Mouse (Mus musculus) urinary bladder, postnatal 10 days (tissue): ENCODE measurements around the gene Tmem8b.

ENCODE experiments used
- DNase-seq: peaks from one replicate; pipeline ENCODE4 v3.0.0; 2022; ENCODE audit warnings: low spot score

The Tmem8b gene

DNA sequence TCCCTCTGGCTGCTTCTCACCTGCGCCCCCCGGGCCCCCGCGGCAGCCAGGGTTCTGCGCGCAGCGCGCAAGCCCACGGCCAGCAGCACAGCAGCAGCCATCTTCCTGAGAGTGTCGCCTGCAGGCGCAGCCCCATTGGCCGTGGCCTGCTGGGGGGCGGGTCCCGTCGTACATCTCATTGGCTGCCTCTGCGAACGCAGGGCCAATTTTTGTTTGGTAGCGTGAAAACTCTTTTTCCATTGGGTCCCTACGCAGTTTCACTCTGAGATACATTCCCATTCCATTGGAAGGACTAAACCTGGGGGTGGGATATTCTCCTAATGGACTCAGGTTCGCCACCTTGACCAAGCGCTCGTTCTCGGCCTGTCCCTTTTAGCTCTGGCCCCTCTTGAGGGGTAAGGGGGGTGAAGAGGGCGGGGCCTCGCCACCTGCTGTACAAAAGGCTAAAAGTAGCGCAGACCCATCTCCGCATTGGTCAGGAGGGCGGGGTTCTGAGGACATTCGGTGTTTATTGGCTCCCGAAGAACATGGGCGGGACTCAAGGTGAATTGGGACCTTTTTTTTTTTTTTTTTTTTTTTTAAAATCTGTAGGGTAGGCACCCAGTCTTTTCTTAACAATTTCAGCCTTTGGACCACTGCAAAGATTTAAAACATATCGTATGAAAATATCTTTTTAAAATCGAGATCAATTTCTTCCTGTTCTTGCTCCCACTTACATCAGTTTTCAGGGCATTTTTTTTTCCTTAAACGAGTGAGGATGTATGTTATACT lies 12.2 kb upstream of the Tmem8b start, which contains the start of gene Hint2:
Gene Hint2 (minus strand): TSS at position 128 of the 771 bp plus-strand sequence.
- peak; percentile 79 for DNase-seq

GRCm38 (mm10) chr4:43657146-43657545 lies 11.6 kb upstream of the Tmem8b start:
- no peak for DNase-seq

DNA sequence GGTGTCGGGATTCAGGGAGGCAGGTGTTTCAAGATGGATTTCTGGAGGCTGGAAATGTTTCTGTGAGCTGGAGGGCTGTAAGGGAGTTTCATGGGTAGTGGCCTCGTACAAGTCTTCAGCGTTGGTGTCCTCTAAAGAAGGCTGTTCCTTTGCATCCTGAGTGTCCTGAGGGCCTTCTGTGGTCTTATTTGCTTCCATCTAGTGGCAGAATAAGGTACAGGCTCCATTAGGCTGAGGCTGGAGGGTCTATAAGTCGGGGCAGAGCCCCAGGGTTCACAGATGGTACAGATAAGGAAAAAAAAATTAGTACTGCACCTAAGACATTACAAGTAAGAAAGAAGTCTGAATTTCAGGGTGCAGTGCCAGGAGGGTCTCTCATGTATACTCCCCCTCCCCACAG lies 2.4 kb upstream of the Tmem8b start:
- DNase-seq: no peak

DNA sequence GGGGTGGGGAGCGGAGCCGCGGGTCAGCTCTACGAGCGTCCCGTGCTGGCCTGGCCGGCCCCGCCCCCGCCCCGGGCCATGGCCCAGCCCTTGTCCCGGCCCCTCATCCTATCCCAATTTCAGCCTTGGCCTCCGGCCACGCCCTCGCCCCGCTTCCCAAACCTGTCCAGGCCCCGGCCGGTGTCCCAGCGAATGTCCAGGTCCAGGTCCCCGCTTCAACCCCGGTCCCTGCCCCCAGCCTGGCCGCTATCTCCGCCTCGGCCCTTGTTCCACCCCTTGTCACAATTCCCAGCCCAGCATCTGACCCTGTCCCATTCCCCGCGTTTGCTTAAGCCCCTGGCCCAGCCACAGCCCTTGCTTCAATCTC lies 640 bp downstream of the Tmem8b start:
- DNase-seq: peak; percentile 32

GRCm38 (mm10) chr4:43672070-43672469 lies 3.3 kb downstream of the Tmem8b start:
- DNase-seq: peak; percentile 56

GRCm38 (mm10) chr4:43673703-43674102 lies 4.9 kb downstream of the Tmem8b start:
- no peak for DNase-seq

GRCm38 (mm10) chr4:43674974-43675373 lies 6.2 kb downstream of the Tmem8b start:
- DNase-seq: no peak

GRCm38 (mm10) chr4:43675608-43676007 lies 6.8 kb downstream of the Tmem8b start:
- no peak for DNase-seq

DNA sequence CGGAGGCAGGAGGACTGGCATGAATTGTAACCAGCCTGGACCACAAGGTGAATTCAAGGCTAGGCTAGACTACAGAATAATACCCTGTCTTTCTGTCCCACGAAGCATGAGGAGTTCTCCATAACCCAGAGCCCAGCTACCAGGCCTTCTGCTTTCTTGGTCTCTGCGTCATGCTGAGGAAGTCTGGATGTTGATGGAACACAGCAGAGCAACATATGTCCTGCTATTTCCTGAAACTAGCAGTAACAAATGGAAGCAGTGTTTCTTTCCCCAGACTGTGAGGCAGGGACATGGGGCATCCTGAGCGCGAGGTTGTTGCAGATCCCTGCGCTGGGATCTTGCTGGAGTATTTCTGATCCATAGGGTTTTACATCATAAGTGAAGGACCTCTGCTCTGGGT lies 9.8 kb downstream of the Tmem8b start:
- DNase-seq: no peak

DNA sequence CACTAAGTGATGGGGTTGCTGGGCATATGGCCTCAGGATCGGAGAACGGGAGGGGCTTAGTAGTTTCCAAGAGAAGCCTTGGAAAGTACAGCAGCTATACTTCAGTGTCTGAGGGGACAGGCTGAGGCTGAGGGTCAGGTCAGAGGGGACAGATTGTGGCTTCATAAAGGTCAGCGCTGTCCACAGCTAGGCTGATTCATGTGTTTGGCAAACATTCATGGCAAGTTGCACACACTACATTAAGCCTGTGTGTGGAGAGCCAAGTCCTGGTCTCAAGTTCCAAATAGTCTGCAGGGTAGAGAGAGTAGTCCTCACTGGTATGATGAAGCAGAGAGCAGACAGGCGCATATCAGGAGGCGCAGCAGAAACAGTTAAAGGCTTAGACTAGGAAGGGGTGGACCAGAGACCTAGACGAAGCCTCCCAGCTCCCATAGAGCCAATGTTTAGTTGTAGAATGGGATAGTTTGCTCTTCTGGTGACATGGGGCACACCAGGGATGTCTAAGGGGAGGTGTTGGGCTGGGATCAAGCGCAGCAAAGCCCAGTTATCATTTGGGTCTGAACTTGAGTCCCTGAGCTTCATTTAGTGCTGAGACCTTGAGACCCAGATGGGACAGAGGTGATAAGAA lies 10.8 kb downstream of the Tmem8b start:
- DNase-seq: no peak

DNA sequence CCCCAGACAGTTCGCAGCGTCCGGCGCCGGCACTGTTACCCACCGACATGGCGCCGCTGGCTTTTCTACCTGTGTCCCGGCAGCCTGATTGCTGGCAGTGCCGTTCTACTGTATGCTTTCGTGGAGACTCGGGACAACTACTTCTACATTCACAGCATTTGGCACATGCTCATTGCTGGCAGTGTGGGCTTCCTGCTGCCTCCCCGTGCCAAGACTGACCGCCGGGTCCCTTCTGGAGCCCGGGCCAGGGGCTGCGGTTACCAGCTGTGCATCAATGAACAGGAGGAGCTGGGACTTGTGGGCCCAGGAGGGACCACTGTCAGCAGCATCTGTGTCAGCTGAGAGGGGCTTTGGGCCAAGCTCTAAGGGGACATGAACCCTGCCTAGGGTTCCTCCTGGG lies 21.2 kb downstream of the Tmem8b start:
- DNase-seq: no peak

DNA sequence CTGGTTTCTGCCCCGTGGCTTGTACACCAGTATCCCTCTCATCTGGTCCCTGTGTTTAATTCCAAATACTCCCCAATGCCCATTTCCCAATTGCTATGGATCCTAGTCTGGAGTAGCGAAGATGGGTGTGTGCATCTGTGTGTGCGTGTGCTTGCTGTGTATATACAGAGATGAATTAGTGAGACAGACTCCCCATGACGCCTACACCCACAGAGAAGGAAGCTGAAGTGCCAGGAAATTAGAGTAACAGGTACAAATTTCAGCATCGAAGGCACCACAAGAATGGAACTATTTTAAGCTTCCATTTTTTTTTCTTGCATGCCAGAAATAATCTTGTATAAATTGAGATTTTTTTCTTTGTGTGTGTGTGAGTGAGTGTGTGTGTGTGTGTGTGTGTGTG lies 22.3 kb downstream of the Tmem8b start:
- DNase-seq: no peak

- DNase-seq: no peak
These were observed 25.1 kb downstream of the Tmem8b start for GRCm38 (mm10) chr4:43693806-43694241.

DNA sequence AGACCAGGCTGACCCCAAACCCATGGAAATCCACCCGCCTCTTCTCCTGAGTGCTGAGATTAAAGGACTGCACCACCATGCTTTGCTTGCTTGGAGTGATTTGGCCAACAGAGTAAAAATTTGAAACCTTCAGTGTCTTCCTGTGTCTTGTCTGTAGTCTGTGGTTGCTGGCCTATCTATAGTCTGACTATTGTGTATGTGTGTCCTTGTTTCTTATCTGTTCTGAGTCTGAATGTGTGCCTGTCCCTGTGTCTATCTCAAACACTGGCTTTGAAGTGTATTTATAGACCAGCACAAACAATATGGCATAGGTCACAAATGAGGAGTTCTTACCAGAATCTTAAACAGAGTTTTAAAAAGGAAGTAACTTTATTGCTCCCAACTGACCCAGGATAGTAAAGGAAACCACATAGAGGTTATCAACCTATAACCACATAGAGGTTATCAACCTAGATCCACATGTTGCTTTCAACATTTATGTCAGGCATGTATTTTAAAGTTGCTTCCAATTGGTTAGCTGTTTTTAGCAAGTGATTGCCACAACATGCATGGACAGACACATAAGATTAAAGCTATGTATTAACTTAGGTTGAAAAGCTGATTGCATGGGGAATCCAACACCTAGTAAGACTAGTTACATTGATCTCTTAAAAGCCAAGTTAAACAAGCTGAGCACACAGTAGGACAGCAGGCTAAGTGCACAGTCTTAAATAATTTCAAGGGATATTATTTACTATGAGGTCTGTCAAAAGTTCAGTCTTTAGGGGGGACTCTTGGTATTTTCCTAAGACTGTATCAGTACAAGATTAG lies 25.9 kb downstream of the Tmem8b start:
- no peak for DNase-seq

DNA sequence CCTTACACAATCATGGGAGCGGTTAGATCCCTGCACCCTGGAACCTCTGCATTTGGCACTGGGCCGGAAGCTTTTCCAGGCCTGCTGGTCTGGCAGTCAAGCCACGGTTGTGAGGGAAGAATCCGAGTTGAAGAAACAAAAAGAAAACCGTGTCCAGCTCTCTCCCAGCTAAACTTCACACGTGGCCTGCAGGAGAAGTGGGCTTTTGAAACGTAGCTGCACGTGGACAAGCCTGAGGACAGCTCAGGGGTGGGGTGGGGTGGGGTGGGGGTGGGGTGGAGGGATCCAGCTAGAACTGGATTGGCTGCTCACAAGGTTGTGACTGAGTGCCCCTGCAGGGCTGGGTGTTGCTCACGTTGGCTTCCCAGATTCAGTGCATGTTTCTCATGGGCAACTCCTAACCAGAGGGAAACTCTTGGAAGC lies 26.5 kb downstream of the Tmem8b start:
- DNase-seq: no peak

DNA sequence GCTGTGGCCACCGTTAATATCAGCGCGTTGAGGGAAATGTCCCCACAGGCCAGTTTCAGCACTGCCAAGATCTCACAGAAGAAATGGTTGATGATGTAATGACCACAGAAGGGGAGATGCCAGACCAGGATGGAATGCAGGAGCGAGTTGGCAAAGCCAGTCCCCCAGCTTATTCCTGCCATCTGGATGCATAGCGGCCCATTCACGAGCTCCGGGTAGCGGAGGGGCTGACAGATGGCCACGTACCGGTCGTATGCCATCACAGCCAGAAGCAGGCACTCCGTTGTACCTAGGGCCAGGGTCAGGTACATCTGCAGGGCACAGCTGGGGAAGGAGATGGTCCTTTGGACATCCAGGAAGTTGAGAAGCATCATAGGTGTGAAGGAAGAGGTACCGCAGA lies 27.8 kb downstream of the Tmem8b start:
- DNase-seq: no peak

- DNase-seq: no peak
These were observed 31.9 kb downstream of the Tmem8b start, which contains the start of gene Olfr70 for GRCm38 (mm10) chr4:43700707-43701106. Olfr70 (minus strand) TSS chr4:43700807.

DNA sequence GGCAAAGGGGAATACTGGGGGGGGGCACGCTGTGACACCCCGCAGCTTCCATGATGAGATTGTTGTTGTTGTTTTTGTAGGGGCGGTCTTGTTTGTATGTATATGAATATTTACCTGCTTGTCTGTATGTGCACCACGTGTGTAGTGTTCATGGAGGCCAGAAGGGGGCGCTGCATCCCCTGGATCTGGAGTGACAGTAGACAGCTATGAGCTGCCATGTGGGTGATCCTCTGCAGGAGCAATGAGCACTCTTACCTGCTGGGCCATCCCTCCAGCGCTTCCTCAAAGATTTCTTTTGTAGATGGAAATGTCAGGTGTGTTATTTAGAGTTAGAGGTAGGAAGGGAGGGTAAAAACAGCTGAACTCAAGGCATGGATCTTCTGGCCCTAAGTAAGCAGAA lies 34.7 kb downstream of the Tmem8b start:
- DNase-seq: no peak

GRCm38 (mm10) chr4:43703851-43704250 lies 35.1 kb downstream of the Tmem8b start:
- DNase-seq: no peak

- no peak for DNase-seq
These were observed 37.2 kb downstream of the Tmem8b start for GRCm38 (mm10) chr4:43705991-43706390.

- DNase-seq: no peak
These were observed 41.1 kb downstream of the Tmem8b start, which contains the start of gene Olfr71 for GRCm38 (mm10) chr4:43709869-43710268. Olfr71 (minus strand) TSS chr4:43710255.

DNA sequence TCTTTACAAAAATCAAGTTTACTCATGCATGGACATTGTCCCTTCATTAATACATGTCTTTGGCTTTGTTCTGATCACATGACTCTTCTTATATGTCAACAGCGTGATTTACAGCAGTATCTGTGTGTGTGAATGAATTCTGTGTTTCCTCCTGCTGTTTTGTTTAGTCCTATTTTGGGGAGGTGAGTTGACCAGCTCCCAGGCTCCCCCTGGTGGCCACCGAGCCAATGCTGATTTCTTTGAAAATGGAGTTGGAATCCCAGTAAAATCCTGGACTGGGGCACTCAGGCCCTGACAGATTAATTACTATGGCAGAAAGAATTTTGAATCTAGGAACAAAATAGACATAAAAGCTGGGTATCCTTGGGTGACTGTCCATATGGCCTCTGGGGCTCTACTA lies 43.0 kb downstream of the Tmem8b start:
- peak; percentile 45 for DNase-seq
